Mouse (Mus musculus) gastrocnemius, postnatal 4 days (tissue): ENCODE data around the gene Ndufs8. TPM values are rescaled to one million over a fixed set of nuclear protein-coding genes. Genes with fewer than 3 reads are reported as not detected.

ENCODE experiments used
- DNase-seq, 2 experiments: peaks; one replicate each; pipeline ENCODE4 v3.0.0; 2021 to 2022; ENCODE audit warnings: low spot score in 2 of 2, mixed read lengths in 2 of 2
- total RNA-seq, 2 experiments: library from RNA; stranded (reverse); gene quantifications; 2 replicates each; pipeline ENCODE4 v1.2.3; 2021

Ndufs8 gene
- total RNA-seq, 2 experiments from 2014 or later = 182 to 186 TPM

DNA sequence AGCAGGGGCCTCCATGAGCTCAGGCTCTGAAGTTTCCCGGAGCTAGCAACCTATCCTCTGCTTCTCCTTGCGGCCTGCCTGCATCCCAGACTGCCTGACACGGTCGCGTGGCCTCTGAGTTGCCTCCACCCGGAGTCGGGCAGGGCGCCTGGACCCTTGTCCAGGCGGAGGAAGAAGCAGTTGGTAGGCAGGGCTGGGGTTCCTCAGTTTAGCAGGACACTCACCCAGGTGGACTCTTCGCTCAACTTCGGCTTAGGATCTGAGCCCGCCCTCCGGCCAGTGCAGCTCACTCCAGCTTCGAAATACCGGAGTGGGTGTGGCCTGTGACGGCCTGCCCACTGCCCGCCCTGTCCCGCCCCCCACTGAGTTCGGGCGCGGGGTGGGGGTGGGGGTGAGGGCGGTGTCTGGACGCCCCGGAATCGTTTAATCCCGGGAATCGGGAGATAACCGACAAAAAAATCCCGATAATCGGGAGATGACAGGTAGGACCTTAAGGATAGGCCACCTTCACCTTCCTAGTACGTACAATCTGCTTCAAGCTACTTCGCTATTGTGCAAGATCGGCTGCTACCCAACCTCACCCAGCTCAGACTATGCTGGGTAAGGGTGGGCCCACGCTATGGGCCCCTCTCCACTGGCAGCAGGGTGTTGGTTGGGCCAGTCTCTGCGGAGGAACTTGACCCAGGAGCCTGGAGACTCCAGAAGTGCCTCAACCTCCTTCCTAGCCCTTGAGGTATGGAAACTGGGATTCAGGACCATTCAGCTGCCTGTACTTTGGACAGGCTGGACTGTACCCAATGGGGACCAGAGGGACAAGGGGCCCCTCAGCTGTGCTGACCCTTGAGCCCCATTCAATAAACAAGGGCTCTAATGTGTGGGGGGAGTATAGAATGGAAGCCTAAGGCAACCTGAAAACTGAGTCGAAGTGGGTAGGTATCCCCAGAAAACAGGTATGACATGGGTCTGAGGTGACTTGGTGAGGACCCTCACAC lies 5.5 kb downstream of the Ndufs8 start, which contains the start of gene Tcirg1:
TSS of gene Tcirg1 (minus strand) at position 339 of the 992 bp plus-strand sequence.
- peak; percentile 57 to 82 for DNase-seq

DNA sequence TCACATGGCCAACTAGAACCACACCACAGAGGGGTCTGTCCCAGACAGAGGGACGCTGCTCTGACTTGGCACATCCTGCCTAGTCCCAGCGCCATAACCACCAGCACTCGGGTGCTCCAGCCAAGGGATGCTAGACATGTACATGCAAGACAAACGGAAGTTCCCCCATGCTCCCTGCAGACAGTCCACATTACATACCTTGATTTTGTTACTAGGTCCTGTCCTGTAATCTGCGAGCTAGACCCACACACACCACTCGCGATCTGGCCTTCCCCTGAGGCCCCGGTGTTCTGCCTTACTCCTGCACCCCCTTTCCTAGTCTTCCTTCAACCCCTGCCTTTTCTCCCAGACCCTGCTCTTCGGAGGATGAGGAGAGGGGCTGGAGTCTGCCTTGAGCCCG lies 6.2 kb downstream of the Ndufs8 start:
- no peak for DNase-seq

DNA sequence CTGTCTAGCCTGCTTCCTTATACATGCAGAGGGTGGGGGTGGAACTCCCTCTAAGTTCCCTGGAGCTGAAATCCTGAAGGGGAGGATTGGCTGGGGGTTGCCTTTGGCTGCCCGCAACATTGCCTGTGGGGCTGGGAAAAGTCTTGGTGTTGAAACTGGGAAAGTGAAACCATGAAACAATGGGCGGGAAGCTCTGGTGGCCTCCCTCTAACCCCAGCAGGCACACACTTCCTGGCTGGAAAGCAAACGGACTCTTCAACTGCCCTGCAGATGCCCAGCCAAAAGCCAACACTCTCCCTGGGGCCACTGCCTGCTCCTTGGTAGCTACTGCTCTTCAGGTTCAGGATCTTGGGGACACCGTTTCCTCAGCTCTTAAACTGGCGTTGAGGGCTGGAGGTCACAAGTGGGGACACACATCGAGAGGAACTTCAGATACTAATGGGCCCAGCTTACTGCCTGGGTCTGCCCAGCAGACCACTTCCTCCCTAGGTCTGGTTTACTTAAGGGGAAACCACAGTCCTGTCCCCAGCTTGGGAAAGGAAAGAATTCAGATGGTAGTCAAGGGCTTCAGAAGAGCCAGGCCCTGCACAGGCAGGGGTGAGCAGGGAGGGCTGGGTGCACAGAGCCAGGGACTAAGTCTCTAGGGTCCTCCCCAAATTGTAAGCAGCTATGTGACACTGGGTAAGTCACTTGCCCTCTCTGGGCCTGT lies 7.2 kb downstream of the Ndufs8 start:
- no peak for DNase-seq

DNA sequence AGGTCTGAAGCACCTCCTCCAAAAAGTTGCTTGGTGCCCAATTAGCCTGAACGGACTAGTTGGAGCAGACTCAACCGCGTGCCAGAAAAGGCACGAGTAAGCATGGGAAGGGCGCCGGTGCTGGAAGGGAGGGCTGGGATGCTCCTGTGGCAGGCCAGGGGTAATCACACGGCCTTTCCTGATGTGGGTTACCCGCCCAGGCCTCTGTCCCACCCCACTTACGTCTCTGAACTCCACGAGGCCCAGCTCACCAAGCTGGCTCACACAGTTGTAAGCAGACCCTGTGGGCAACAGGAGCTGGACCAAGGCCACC lies 8.3 kb downstream of the Ndufs8 start:
- DNase-seq = no peak

DNA sequence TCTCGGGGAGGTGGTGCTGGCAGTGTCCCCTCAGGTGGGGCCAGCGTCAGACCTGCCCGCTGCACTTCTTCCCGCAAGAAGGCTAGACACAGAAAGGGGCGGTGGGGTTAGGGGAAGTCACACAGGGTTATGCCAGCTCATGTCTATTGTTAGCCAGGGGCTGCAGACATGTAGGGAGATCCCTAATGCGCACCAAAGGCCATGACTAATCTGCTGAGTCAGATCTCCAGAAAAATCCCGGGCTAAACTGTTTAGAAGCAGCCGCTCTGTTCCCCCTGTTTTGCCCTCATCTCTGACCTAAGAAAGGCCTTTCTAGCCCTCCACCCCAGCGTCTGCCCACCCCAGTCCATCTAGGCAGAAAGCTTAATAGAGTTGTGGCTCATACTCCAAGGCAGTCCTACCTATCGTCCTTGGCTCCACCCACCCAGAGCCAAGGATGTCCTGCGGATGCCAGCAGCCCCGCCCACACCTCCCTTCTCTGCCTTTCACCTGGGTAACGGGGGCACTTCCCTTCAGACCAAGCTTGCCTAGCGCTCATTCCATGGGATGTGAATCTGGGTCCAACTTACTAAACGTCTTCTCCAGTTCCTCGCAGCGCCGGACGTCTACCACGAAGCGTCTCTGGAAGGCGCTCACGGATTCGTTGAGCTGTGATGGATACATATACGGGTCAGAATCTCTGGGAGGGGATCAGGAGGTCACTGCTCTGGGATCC lies 8.8 kb downstream of the Ndufs8 start:
- no peak for DNase-seq

DNA sequence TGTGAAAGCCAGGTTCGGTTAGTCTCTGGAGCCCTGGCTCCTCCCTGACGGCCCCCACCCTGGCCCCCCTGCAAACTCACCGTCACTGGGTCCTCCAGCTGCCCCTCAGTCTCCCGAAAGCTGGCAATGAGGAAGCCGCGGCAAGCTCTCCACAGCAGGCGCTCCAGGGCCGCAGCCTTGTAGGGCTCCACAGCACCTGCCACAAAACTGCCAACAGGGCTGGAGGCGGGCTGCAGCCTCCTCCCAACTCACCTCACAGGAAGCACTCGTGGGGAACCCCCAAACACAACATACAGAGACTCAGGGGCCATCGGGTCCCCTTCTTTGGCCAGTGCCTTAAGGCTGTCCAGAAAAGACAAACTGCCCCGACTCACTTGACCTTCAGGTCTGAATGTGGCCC lies 9.6 kb downstream of the Ndufs8 start:
- DNase-seq = no peak

DNA sequence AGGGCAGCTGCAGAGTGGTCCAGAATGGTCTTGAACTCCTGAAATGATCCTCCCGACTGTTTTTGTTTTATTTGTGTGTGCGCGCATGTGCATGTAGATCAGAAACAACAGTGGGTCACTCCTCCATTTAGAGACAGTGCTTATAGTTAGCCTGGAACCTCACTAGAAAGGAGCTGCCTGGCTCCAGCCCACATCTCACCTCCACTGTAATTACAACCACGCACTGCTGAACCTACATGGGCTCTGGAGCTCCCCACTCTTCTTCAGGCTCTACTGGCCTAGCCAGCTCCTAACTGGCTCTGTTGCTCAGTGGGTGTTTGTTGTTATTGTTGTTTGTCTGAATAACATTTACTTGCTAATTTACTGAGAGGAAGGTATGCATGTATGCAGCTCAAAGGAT lies 13.0 kb downstream of the Ndufs8 start:
- DNase-seq = no peak

DNA sequence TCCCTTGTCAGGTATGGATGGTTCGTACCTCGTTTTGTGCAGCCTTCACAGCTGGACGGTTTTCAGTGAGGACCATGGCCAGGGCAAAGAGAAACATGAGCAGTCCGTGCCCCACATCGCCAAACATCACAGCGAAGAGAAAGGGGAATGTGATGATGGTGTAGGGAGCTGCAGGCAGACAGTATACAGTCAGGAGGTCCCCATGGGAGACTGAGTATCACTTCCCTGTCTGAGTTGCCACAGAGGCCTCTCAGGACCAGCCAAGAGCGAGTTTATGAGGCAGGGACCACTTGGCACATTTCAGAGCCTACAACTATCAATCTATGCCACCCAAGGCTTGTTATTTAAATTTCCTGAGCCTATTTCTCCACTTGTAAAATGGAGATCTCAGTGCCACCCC lies 13.6 kb downstream of the Ndufs8 start:
- DNase-seq = no peak

DNA sequence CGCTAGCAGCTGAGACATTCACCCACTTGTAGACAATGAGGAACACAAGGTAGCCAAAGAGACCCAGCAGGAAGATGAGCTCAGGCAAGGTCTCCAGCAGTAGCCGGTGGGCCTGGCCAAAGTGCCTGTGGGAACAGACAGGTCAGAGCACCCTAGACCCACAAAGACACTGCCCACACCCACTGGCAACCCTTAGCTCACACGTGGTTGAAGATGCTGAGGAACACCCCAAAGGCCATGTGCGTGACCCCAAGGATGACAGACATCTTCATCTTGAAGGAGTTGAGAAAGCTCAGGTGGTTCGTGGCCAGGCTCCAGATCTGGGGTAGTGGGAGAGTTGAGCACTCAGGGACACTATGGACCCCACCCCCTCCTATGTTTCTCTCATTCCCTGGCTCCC lies 15.0 kb downstream of the Ndufs8 start:
- DNase-seq = no peak

DNA sequence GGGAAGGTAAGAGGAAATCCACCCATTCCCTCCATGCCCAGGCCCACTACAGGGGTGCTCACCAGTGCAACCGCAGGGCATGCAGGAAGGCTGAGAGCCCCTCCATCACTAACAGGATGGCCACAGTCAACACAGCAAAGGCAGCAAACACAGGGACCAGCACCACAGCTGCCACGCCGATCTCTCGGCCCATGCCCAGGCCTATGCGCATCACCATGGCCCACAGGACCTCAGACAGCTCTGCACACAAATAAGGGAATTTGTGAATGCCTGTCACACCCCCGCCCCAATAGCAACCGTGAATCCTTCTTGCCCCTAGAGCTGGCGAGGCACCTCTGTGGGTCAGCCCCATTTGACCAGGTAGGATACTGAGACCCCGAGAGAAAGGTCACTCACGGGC lies 16.4 kb downstream of the Ndufs8 start:
- no peak for DNase-seq

DNA sequence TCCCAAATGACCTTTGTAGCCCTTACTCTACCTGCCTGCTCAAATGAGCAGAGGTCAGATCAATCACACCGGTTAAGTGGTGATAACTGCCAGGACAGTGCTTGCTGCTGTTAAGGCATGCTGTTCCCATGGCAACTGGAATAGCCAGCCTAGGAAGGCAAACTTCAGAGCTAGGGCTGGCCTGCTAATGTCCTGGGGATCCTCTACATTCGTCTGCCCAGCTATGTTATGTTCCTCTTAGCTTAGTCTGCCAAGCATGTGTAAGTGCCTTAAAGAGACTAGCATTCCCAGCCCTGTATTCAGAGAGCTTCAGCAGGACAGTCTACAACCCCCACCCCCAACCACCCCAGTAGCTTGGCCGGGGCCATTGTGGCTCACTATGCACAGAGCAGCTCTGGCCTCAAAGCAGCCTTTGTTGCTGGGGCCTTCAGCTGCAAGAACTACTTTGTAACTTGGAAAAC lies 17.4 kb downstream of the Ndufs8 start:
- no peak for DNase-seq

DNA sequence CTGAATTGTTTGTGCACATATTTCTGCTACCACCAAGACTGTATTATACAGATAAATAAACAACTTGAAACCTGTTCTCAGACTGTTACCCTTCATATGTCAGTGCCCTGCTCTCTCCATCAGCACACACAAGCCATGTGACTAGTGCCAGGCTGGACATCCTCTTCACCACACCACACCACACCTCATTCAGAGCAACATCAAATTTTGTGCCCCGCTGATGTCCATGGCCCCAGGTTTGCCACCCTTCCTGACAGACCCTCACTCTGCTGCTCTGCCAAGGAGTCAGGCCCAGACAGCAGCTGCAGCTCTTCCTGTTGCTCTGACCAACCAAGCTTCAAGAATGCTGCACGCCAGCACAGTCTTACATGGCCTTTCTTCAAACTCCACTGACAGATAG lies 18.3 kb downstream of the Ndufs8 start:
- no peak for DNase-seq

DNA sequence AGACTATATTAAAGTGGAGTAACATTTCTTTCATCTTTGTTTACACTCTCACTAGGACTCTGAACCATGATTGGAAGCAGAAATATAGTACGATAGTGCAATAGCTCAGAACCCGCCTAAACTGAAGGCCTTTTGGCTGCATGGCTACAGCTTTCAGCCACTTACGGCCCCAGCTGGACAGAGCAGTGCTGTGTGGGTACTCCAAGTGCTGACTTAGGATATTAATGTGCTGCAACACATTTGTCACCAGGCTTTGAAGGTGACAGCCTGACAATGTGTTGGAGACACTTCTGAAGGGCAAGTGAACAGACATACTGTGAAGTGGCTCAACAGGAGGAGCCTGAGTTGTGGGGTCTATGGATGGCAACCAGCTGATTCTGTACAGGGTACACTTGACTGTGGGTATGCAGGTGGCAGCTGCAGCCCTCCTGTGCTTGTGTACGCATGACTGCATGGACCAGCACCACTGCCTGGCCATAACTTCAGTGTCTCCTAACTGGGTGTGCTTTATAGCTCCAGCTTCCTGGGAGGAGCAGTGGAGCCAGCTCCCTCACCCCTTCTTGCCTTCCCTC lies 18.9 kb downstream of the Ndufs8 start:
- DNase-seq = no peak

DNA sequence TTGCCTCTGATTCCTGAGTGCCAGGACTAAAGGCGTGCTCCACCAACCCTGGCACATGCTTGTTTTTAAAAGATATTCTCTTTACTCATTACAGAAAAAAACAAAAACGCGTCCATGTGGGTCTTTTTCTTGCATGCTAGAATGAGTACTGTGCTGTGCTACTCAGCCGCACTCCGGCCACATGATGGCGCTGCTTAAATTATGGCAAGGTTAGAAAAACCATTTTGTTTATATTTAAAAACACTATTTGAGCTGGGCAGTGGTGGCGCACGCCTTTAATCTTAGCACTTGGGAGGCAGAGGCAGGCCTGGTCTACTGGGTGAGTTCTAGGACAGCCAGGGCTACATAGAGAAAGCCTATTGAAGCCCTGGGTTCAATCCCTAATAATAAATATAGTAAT lies 22.4 kb downstream of the Ndufs8 start:
- DNase-seq = no peak

DNA sequence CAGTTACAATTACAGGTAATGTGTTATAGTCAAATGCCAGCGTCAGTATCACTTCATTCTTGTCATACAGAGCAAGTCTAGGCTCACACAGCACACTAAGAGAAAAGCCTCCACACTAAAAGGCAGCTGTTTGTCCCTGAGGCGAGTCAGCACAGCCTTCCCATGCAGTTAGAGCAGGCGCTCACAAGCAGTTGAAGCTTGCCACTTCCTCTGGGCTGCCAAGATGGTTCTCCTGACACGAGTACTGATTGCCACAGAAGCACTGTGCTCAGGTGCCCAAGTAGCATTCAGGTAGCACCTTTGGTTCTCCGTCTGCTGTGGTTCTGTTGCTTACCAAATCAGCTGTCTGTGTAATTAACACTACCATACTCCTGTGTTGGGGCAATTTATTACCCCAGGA lies 23.5 kb downstream of the Ndufs8 start:
- DNase-seq = no peak

DNA sequence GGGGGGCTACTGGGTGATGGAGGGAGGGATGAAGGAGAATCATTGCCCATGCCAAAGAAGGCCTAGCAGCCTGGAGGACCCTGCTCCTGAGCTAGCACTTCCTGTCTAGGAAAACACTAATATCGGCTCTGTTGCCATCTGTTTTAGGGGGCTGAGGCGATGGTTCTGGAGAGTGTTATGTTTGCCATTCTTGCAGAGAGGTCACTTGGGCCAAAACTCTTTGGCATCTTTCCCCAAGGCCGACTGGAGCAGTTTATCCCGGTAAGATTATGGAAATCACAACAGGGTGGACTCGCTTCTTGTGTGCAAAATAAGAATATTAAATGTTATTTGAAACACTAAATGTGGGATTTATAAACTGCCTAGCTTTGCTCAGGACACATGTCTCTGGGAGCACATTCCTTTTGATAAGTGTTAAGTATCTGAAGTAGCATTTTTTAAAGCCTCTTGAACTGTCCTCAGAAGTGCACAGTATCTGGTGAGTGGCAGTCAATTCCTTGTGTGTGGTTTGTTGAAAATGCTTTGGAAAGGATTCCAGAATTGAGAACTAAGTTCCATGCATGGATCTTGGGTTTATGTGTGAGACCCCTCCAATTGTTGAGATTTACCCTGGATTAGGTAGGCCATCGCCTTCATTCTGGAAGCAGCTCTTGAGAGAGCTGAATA lies 28.1 kb downstream of the Ndufs8 start:
- DNase-seq = no peak

DNA sequence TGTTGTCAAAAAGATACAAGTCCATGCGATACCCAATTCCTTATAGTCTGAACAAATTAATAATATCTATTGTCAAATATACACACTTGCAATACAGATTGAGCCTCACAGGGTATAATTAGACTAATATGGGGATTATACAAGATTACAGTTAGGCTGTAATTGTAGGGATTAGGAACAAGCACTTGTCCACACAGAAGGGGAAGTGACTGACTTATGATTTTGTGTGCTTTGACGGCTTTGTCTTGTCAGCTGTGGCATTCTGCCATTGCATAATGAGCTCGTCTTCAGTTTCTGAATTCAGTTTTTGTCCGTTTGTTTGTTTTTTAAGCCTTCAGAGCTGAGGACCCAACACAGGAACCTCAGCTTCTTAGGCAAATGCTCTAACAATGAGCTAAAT lies 30.4 kb downstream of the Ndufs8 start:
- no peak for DNase-seq

DNA sequence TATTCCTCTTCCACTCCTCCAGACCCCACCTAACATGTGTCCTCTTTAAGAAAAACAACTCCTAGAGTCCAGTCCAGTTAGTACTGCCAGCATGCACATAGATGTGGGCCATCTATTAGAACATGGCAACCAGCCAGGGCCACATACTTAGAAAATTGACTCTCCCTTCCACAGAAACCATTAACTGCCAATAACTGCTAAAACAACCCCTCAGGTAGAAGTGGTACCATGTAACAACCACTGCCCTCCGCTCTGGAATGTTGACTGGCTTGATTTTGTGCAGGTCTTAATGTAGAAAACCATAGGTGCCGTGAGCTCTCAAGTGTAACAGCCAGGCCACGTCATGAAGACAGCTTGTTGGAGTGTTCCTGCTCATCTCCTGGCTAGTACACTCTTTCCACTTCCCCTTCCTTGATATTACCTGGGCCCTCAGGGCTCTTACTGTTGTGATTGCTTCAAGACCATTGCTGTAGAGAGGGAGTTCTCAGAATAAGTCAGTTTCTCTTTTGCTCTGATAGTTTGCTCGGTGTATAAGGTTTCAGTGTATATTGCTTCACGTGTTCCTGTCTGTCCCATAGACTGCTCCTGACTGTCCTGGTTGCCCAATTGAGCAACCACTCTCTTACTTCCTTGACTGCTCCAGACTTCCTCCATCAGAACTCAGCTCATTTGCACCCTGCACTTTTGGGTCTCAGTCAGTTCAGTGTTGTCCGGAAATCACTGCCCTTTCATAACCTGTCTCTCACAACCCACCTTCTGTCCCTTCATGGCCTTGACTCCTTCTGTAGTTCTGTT lies 32.3 kb downstream of the Ndufs8 start:
- no peak for DNase-seq

DNA sequence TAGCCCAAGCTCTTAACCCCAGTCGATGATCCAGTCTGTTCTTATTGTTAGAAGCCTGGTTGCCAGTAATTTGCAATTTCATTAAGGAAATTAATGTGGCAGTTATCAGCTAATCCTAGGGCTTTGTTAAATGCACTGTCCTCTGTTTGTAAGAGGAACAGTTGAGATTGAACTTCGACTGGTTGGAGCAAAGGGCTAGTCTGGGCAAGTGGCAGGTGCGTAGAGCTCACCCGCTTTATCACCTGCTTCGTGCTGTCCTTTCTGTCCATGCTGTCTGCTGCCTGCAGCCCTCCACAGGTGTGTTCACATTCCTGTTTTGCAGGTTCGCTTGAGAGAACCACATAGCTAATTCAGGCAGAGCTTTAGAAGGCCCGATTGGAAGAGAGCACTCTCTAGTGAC lies 37.5 kb downstream of the Ndufs8 start:
- DNase-seq = no peak

DNA sequence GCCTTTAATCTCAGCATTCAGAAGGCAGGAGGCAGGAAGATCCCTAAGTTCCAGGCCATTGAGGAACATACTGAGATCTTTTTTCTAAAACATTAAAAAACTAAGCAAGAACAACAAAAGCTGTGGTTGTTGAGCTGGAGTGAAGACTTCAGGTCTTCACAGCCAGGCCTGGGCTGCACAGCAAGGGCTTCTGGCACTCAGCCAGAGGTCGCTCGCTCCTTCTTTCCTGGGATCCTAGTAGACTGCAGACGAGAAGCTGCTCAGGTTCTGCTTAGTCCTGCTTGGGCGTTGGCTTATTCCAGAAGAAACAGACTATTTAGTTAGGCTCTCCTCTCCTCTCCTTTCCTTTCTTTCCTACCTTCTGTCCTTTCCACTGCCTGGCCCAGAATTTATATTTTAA lies 40.2 kb downstream of the Ndufs8 start:
- peak in 1 of 2 experiments; percentile 24 for DNase-seq
